Mouse (Mus musculus) heart, embryonic 16.5 days (tissue): ENCODE measurements around the gene Jdp2. TPM values are rescaled to one million over a fixed set of nuclear protein-coding genes. Genes with fewer than 3 reads are reported as not detected.
A peak's percentile ranks its signal among the peaks of the same experiment; 100 is the strongest.

Experiments
- ATAC-seq: fragments of 200-750 bp; cut with Nextera tagmentation; replicated peaks from 2 replicates; pipeline ENCODE4 v1.8.0; 2017; ENCODE audit warnings: moderate number of reproducible peaks; ENCODE audit not compliant: insufficient read depth, low FRiP score; ENCODE audit errors: extremely low read depth
- H3K27ac ChIP-seq: fragments of 300-500 bp; sonication (generic); 2 replicates; pipeline ENCODE4 v1.5.1; 2014; ENCODE audit warnings: mild to moderate bottlenecking, low read length, control low read depth, moderate library complexity
- H3K27me3 ChIP-seq: fragments of 300-500 bp; sonication (generic); 2 replicates; pipeline ENCODE4 v1.6.1; 2014; ENCODE audit warnings: low read length, mixed read lengths; ENCODE audit not compliant: control insufficient read depth, insufficient read depth
- H3K36me3 ChIP-seq: fragments of 300-500 bp; sonication (generic); 2 replicates; pipeline ENCODE4 v1.6.1; 2014; ENCODE audit not compliant: control insufficient read depth, insufficient read depth
- H3K4me1 ChIP-seq: fragments of 300-500 bp; sonication (generic); 2 replicates; pipeline ENCODE4 v1.6.1; 2014; ENCODE audit warnings: low read length, mixed read lengths; ENCODE audit not compliant: control insufficient read depth, insufficient read depth
- H3K4me2 ChIP-seq: fragments of 300-500 bp; sonication (generic); 2 replicates; pipeline ENCODE4 v1.6.1; 2014; ENCODE audit warnings: low read depth, mild to moderate bottlenecking, control low read depth, low read length
- H3K4me3 ChIP-seq: fragments of 300-500 bp; sonication (generic); 2 replicates; pipeline ENCODE4 v1.5.1; 2014; ENCODE audit warnings: mild to moderate bottlenecking, control low read depth, low read length
- H3K9ac ChIP-seq: fragments of 300-500 bp; sonication (generic); 2 replicates; pipeline ENCODE4 v1.6.1; 2014; ENCODE audit warnings: low read length, control low read depth
- H3K9me3 ChIP-seq: fragments of 300-500 bp; sonication (generic); replicated peaks from 2 replicates; pipeline ENCODE4 v1.6.1; 2016; ENCODE audit warnings: low read length; ENCODE audit not compliant: control insufficient read depth
- WGBS: fragments of 180-500 bp; shearing (Covaris S2); extraction: QIAGEN DNeasy Blood & Tissue Kit; methylation state at CpG from one replicate; pipeline ENCODE4 v1.1.7; 2014; 5-methylcytosine and 5-hydroxymethylcytosine counted together
- polyA plus RNA-seq: library from polyadenylated mRNA; unstranded; fragments of >200 nt; fragmentation: Nextera tagmentation; extraction: Ambion mirVana; gene quantifications from 2 replicates; pipeline ENCODE4 v1.2.1, GENCODE M21; 2015

The Jdp2 gene
- polyA plus RNA-seq, 1 experiment from 2014 or later = 0.37 TPM

DNA sequence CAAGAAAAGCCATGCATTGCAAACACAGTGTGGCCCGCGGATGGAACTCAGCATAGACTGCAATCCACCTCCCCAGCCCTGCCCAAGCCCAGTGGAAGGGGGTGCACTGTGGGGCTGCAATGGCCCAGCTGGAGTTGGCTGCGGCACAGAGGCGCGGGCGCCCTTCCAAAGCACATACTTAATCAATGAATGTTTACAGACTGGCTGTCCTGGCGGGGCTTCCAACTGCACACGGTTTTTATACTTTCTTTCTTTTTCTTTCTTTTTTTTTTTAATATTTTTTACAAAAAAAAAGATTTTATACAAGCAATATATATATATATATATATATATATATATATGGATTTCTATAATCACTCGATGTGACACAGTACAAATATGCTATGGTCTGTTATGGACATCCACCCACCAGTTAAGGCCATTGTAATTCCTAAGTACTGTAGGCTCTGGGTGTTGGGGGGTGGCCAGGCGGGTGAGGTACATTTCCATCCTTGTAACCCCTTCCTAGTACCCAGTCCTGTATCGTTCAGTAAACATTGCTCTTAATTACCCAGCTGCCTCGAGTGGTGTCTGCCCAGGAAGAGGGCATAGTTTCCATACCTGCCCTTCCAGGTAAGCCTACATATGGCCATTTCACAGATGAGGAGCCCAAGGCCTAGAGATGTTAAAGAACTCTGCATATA is 40.6 kb downstream of the Jdp2 start:
- Histone ChIP-seq H3K4me3 (no peak overlapping the region), H3K36me3 (0 out of 2 replicates have a peak, but pooled peaks cover 2% of the 10 kb centered on the region), H3K27ac (no peak overlapping the region), H3K9me3 (no peaks in the 10 kb centered on the region), H3K4me1 (peaks cover 22% of the 10 kb centered on the region), H3K9ac (no peak overlapping the region), H3K4me2 (no peak overlapping the region), H3K27me3 (no peaks in the 10 kb centered on the region)
- WGBS = 72% methylated on average over 12 of the region's 12 CpGs
- ATAC-seq = no peak

DNA sequence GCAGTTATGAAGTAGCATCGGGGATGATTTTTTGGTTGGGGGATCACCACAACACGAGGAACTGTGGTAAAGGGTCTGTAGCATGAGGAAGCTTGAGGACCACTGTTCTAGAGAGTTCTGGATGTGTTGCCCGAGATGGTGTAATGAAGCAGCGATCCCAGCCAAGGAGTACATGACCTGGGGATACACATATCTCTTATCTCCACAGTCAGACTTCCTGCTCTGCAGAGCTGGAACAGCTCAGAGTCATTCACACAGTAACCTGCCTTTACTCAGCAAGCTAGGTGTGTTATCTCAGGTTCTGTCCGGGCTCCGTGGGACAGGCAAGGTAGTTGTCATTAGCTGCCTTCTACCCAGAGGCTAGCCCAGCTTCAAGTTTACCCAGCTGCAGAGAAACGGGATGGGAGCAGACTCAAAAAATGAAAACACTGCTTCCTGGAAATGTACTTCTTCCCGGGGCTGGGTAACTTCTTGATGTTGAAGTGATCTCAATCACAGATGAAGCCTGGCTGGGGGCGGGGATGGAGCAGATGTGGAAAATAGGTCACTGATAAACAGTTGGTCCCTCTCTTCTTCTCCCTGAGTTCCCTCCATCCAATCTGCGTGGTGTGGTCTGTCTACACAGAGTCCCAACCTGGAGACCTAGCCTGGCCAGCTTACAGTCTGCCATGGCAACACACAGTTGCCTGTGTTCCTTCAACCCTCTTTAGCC is 42.2 kb downstream of the Jdp2 start:
- Histone ChIP-seq H3K4me3 (no peak overlapping the region), H3K4me2 (no peak overlapping the region), H3K27me3 (no peaks in the 10 kb centered on the region), H3K27ac (peak overlapping the region; percentile 58), H3K4me1 (peaks cover 24% of the 10 kb centered on the region), H3K9me3 (no peaks in the 10 kb centered on the region), H3K36me3 (0 out of 2 replicates have a peak, but pooled peaks cover 2% of the 10 kb centered on the region), H3K9ac (no peak overlapping the region)
- 0 out of 2 replicates have a peak, but pooled peaks have one; percentile 28 for ATAC-seq
- WGBS = 44% methylated on average over 10 of the region's 10 CpGs

DNA sequence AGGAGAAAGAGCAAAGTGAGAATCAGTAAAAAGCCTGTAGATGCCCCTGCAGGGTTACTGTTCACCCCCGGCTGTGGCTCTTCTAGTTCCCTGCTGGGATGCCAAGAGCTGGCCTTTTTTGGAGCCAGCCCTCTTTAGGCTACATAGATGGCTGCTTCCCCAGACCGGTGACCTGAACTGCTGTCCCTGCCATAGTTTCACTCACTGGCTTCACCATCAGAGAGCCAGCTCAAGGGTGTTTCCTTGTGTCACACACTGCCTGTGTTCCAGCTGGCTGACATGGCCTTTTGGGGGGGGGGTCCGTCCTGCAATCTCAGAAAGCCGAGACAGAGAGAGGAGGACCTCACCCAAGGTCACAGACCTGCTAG is 42.7 kb downstream of the Jdp2 start:
- H3K27me3 ChIP-seq = no peaks in the 10 kb centered on the region
- H3K27ac ChIP-seq = peak overlapping the region; percentile 58
- H3K36me3 ChIP-seq = 0 out of 2 replicates have a peak, but pooled peaks cover 2% of the 10 kb centered on the region
- H3K4me1 ChIP-seq = peaks cover 24% of the 10 kb centered on the region
- no peak overlapping the region for H3K9ac ChIP-seq
- H3K4me3 ChIP-seq = no peak overlapping the region
- ATAC-seq = no peak
- no peaks in the 10 kb centered on the region for H3K9me3 ChIP-seq
- 27% methylated on average over 4 of the region's 4 CpGs for WGBS
- H3K4me2 ChIP-seq = no peak overlapping the region

DNA sequence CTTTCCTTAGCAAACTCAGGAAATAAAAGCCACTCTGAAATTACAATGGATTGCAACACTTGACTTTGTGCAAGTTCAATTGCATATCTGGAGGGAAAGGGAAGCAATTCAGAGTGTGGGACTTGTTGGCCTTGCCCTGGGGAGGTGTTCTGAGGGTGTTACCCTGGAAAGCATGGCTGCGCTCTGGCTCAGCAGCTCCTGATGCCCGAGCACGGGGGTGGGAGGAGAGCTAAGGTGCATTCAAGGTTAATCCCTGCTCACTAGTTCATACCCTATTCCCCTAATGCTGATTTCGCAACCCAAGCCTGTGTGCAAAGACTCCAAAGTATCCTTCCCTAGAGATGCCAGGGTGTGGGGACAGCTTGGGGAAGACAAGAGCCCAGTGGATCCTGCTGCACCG is 44.9 kb downstream of the Jdp2 start:
- Histone ChIP-seq H3K9ac (no peak overlapping the region), H3K4me2 (no peak overlapping the region), H3K36me3 (0 out of 2 replicates have a peak, but pooled peaks cover under 1% of the 10 kb centered on the region), H3K27ac (no peak overlapping the region), H3K9me3 (no peaks in the 10 kb centered on the region), H3K27me3 (no peaks in the 10 kb centered on the region), H3K4me3 (no peak overlapping the region), H3K4me1 (peaks cover 27% of the 10 kb centered on the region)
- no peak for ATAC-seq
- 80% methylated on average over 5 of the region's 5 CpGs for WGBS

DNA sequence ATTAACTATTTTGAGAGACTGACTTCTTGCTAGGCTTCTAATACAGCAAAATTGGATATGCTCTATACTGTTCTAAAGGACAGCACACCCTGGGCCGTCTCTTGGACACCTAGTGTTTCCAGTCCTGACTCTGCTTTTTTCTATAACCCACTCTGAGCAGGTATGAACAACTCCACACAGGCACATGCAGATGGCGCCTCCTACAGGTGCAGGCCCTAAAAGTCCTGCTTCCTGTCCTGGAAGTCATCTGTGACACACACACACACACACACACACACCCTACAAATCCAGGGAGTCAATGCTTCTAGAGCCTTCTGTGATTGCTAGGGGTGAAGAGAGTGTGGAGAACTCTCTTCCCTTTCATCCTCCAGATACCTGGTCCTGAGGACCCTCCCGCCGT is 46.8 kb downstream of the Jdp2 start:
- peaks cover 2% of the 10 kb centered on the region for H3K9me3 ChIP-seq
- H3K4me1 ChIP-seq = peaks cover 21% of the 10 kb centered on the region
- H3K4me2 ChIP-seq = no peak overlapping the region
- 83% methylated on average over 4 of the region's 4 CpGs for WGBS
- H3K4me3 ChIP-seq = no peak overlapping the region
- no peak overlapping the region for H3K27ac ChIP-seq
- H3K36me3 ChIP-seq = no peaks in the 10 kb centered on the region
- H3K27me3 ChIP-seq = no peaks in the 10 kb centered on the region
- H3K9ac ChIP-seq = no peak overlapping the region
- no peak for ATAC-seq

DNA sequence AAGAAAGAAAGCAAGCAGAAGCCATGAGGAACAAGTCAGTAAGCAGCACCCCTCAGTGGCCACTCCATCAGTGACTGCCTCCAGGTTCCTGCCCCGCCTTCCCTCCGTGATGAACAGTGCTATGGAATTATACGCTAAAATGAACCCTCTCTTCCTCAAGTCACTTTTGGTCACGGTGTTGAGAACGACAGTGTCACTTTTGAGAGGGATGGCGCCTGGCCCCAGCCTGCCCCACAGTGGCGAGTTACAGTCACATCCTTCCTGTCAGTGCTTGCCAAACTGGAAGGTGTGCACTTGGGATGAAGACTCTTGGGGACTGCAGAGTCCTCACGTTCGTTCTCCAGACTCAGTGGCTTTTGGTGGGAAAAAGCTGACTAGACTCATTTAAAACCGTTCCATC is 48.5 kb downstream of the Jdp2 start:
- peaks cover 6% of the 10 kb centered on the region for H3K9me3 ChIP-seq
- no peak; the same call in 1 of the 2 replicates for ATAC-seq
- no peak overlapping the region for H3K27ac ChIP-seq
- no peaks in the 10 kb centered on the region for H3K27me3 ChIP-seq
- H3K9ac ChIP-seq = no peak overlapping the region
- 28% methylated on average over 10 of the region's 10 CpGs for WGBS
- no peaks in the 10 kb centered on the region for H3K36me3 ChIP-seq
- no peak overlapping the region for H3K4me3 ChIP-seq
- H3K4me1 ChIP-seq = peaks cover 5% of the 10 kb centered on the region; the same call in 1 of the 2 replicates
- 0 out of 2 replicates have a peak overlapping the region, but pooled peaks have one; percentile 10 for H3K4me2 ChIP-seq

DNA sequence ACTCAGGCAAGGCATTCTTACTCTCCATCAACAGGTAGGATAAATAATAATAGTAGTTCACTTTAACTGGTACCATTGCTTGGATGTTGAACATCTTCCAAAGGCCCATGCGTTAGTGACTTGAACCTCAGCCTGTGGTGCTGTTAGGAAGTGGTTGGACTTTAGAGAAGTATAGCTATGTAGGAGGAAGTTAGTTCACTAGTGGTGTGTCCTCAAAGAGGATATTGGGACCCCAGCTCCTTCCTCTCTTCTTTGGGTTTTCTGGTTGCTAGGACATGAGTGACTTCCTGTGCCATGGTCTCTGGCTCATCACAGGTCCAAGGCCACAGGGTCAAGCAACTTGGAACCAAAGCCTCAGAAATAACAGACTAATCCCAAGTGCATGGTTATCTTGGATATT is 49.1 kb downstream of the Jdp2 start:
- 73% methylated on average over 1 of the region's 1 CpGs for WGBS
- peaks cover 5% of the 10 kb centered on the region; the same call in 1 of the 2 replicates for H3K4me1 ChIP-seq
- peaks cover 6% of the 10 kb centered on the region for H3K9me3 ChIP-seq
- no peaks in the 10 kb centered on the region for H3K27me3 ChIP-seq
- H3K4me3 ChIP-seq = no peak overlapping the region
- H3K27ac ChIP-seq = no peak overlapping the region
- no peak overlapping the region for H3K4me2 ChIP-seq
- no peak for ATAC-seq
- no peak overlapping the region for H3K9ac ChIP-seq
- H3K36me3 ChIP-seq = no peaks in the 10 kb centered on the region

DNA sequence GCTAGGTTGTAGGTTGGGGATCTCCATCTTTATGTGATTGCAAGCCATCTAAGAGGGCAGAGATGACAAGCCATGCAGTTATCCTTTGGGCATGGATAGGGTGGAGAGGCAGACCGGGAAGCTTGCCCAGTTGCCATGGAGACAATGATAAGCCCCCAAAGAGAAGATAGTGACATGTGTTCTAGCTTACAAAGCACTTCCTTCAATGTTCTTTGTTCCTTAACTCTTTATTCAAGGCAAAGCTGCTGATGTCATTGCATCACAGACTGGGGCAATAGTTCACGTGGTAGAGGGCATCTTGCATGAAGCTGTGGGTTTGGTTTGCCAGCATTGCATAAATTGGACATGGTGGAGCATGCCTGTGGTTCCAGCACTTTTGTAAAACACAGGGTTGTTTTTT is 60.5 kb downstream of the Jdp2 start:
- ATAC-seq = peak; percentile 66
- Histone ChIP-seq H3K36me3 (no peaks in the 10 kb centered on the region), H3K4me1 (peaks cover 5% of the 10 kb centered on the region), H3K9ac (no peak overlapping the region), H3K27ac (no peak overlapping the region), H3K27me3 (no peaks in the 10 kb centered on the region), H3K4me3 (no peak overlapping the region), H3K4me2 (no peak overlapping the region), H3K9me3 (no peaks in the 10 kb centered on the region)
- 15% methylated on average over 2 of the region's 2 CpGs for WGBS

DNA sequence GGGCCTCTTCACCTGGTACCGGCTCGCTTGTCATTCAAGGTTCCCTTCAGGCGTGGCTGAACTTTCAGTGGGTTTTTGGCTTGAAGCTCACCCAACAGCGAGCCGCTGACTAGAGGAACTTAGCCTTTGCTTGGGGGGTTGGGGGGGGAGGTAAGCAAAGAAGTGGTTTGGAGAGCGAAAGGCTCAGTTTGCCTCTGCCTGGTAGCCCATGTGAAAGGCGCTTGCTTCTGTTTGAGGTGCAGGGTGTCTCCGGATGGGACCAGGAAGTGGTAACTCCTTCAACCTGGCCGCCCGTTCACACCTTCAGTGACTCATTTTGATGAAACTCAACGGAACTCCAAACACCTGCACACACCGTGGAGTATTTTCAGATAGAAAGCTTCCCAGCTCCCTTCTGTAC is 62.0 kb downstream of the Jdp2 start:
- peak; percentile 35 for ATAC-seq
- Histone ChIP-seq H3K27ac (no peak overlapping the region; the same call in 1 of the 2 replicates), H3K4me1 (peaks cover 5% of the 10 kb centered on the region), H3K27me3 (no peaks in the 10 kb centered on the region), H3K4me3 (no peak overlapping the region), H3K36me3 (no peaks in the 10 kb centered on the region), H3K9me3 (no peaks in the 10 kb centered on the region), H3K9ac (no peak overlapping the region), H3K4me2 (no peak overlapping the region)
- WGBS = 78% methylated on average over 12 of the region's 12 CpGs
